Mouse (Mus musculus): ENCODE data around the gene Acacb. TPM values are rescaled to one million over a fixed set of nuclear protein-coding genes. Genes with fewer than 3 reads are reported as not detected.

Acacb gene
- total and polyA plus RNA-seq, 3 experiments = 3.9 to 16.3 (median 13.4) TPM

DNA sequence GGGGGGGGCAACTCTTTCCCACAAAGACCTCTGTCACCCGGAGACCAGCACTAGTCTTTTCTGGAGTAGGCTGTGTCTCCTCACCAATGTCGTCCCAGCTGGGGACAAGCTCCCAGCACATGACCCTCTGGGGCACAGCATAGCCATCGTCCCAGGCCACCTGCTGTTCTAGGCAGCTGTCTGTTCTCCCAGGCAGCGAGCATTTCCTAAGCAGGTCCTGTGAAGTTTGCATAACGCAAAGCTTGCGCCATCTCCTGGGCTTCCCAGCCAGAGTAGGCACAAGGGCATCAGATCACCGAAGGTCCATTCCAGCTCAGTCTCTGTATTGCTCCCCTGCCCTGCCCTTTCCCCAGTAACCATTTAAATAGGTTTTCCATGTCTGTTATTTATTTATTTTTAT is 10.9 kb downstream of the Acacb start:
- TF ChIP-seq KAT2A (IDR thresholded peaks at IDR 0.05; ENCODE audit: insufficient replicate concordance, low read length) (no peak), SMC3 (IDR thresholded peaks at IDR 0.05; ENCODE audit: low read depth, low read length) (no peak)
- H3K9ac ChIP-seq (ENCODE audit: insufficient read depth, low read depth) = no peak overlapping the region
- H3K9me3 ChIP-seq (replicated peaks; ENCODE audit: low read length) = no peaks in the 10 kb centered on the region
- H3K79me2 ChIP-seq (replicated peaks; ENCODE audit: control insufficient read depth, extremely low read depth, insufficient read depth, poor library complexity, severe bottlenecking) = no peaks in the 10 kb centered on the region
- in situ Hi-C loops (cut with MboI; ENCODE audit: low pct_ligation_motif_present, low pct_unique_long_range_greater_than_20kb, low sequenced_read_pairs) = no loop called here
- no peaks in the 10 kb centered on the region for H3K27me3 ChIP-seq (replicated peaks)
- DNase-seq (ENCODE audit: extremely low read depth) = no peak
- no peak overlapping the region for H3K27ac ChIP-seq (ENCODE audit: insufficient read depth, low read depth)
- peaks cover 0 to 2% of the 10 kb centered on the region in 2 experiments; a peak in 1 of 4 replicates for H3K4me1 ChIP-seq (ENCODE audit: control insufficient read depth in 1 of 2, insufficient read depth in 2 of 2)
- no peak overlapping the region for H3K4me2 ChIP-seq (ENCODE audit: insufficient read depth, low read depth, poor library complexity, severe bottlenecking)
- H3K4me3 ChIP-seq (replicated peaks in 1 of 3; ENCODE audit: low read depth in 2 of 3, low read length in 2 of 3, poor library complexity in 1 of 3) = no peak overlapping the region
- no peaks in the 10 kb centered on the region for H3K36me3 ChIP-seq (replicated peaks in 1 of 2; ENCODE audit: control insufficient read depth in 1 of 2, insufficient read depth in 1 of 2, low read length in 1 of 2)
- dilution Hi-C loops (cut with MboI; ENCODE audit: extremely low pct_ligation_motif_present, extremely low pct_unique_long_range_greater_than_20kb, low sequenced_read_pairs) = no loop called here

DNA sequence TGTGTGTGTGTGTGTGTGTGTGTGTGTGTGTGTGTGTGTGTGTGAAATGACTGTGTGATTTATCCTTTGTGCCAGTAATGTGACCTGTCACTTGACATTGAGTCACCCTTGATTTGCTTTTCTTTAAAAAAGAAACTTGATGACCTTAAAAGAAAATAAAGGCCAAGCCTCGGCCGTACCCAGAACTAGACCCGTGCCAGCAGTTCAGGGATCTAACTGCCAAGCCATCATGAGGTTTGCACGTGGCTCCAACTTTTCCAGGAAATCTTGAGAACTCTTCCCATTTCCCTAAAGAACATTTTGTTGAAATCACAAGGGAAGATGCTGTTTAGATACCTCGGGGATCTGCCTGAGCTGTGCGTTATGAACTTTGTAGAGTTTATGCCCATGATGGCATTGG is 15.1 kb downstream of the Acacb start:
- H3K4me3 ChIP-seq (replicated peaks in 1 of 3; ENCODE audit: low read depth in 2 of 3, low read length in 2 of 3, poor library complexity in 1 of 3) = no peak overlapping the region
- H3K27ac ChIP-seq (ENCODE audit: insufficient read depth, low read depth) = no peak overlapping the region
- H3K9ac ChIP-seq (ENCODE audit: insufficient read depth, low read depth) = no peak overlapping the region
- no peak for TF ChIP-seq TBP (conservative IDR thresholded peaks at IDR 0.05; ENCODE audit: low read depth, low read length)
- H3K9me3 ChIP-seq (replicated peaks; ENCODE audit: low read length) = no peaks in the 10 kb centered on the region
- no peaks in the 10 kb centered on the region for H3K79me2 ChIP-seq (replicated peaks; ENCODE audit: control insufficient read depth, extremely low read depth, insufficient read depth, poor library complexity, severe bottlenecking)
- DNase-seq (ENCODE audit: extremely low read depth) = no peak
- dilution Hi-C loops (cut with MboI; ENCODE audit: extremely low pct_ligation_motif_present, extremely low pct_unique_long_range_greater_than_20kb, low sequenced_read_pairs) = no loop called here
- in situ Hi-C loops (cut with MboI; ENCODE audit: low pct_ligation_motif_present, low pct_unique_long_range_greater_than_20kb, low sequenced_read_pairs) = no loop called here
- no peaks in the 10 kb centered on the region for H3K27me3 ChIP-seq (replicated peaks)
- H3K4me1 ChIP-seq (ENCODE audit: control insufficient read depth in 1 of 2, insufficient read depth in 2 of 2) = peaks cover 2% of the 10 kb centered on the region in 2 experiments; a peak in 1 of 4 replicates
- H3K36me3 ChIP-seq (replicated peaks in 1 of 2; ENCODE audit: control insufficient read depth in 1 of 2, insufficient read depth in 1 of 2, low read length in 1 of 2) = no peaks in the 10 kb centered on the region
- no peak overlapping the region for H3K4me2 ChIP-seq (ENCODE audit: insufficient read depth, low read depth, poor library complexity, severe bottlenecking)

DNA sequence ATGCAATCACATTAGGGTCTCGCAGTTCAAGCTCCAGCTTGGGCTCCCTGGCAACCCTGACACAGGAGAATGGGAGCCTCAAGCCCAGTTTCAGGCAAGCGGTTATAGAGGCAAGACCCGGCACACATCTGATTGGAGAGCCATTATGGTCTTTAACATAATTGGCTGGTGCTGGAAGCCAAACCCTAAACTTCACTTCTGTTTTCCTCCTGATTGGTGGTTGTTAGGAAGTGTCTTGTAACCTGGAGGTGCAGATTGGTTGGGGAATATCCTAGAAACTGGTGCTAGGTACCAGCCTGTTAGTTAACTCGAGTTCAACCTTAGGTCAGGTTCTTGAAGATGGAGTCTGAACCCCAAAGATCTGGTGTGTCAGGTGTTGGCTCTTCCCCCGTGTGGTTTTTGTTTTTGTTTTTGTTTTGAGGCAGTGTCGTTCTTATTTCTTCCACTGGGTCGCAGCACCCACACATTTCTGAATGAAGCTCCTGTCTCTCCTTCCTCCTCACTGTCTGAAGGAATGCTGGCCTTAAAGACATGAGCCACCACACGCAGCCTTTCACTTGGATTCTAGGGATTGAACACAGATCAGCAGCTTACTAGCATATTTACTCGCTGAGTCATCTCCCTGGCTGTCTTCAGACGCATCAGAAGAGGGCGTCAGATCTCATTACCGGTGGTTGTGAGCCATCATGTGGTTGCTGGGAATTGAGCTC is 15.9 kb downstream of the Acacb start:
- no peak overlapping the region; the same call in 1 of the 2 replicates for H3K4me2 ChIP-seq (ENCODE audit: insufficient read depth, low read depth, poor library complexity, severe bottlenecking)
- H3K36me3 ChIP-seq (replicated peaks in 1 of 2; ENCODE audit: control insufficient read depth in 1 of 2, insufficient read depth in 1 of 2, low read length in 1 of 2) = no peaks in the 10 kb centered on the region
- H3K79me2 ChIP-seq (replicated peaks; ENCODE audit: control insufficient read depth, extremely low read depth, insufficient read depth, poor library complexity, severe bottlenecking) = no peaks in the 10 kb centered on the region
- H3K27ac ChIP-seq (ENCODE audit: insufficient read depth, low read depth) = no peak overlapping the region
- peaks cover under 1 to 2% of the 10 kb centered on the region in 2 experiments; a peak in 1 of 4 replicates for H3K4me1 ChIP-seq (ENCODE audit: control insufficient read depth in 1 of 2, insufficient read depth in 2 of 2)
- no peaks in the 10 kb centered on the region for H3K27me3 ChIP-seq (replicated peaks)
- TF ChIP-seq ZNF384 (IDR thresholded peaks at IDR 0.05; ENCODE audit: low read depth, low read length) (no peak), ZMIZ1 (IDR thresholded peaks at IDR 0.05; ENCODE audit: low read depth, low read length) (no peak), TCF12 (IDR thresholded peaks at IDR 0.05; ENCODE audit: low read depth, low read length) (no peak), TBP (conservative IDR thresholded peaks at IDR 0.05; ENCODE audit: low read depth, low read length) (no peak), CTCF (conservative IDR thresholded peaks at IDR 0.05 in 1 of 2, IDR thresholded peaks at IDR 0.05 in 1 of 2; ENCODE audit: low read depth in 2 of 2, low read length in 2 of 2) (peak in 1 of 2 experiments; percentile 17; a peak in 1 of 4 replicates), CHD1 (IDR thresholded peaks at IDR 0.05; ENCODE audit: low read depth, low read length) (no peak), MXI1 (IDR thresholded peaks at IDR 0.05; ENCODE audit: low read depth, low read length) (no peak), USF1 (IDR thresholded peaks at IDR 0.05; ENCODE audit: low read depth, low read length) (no peak)
- in situ Hi-C loops (cut with MboI; ENCODE audit: low pct_ligation_motif_present, low pct_unique_long_range_greater_than_20kb, low sequenced_read_pairs) = no loop called here
- DNase-seq (ENCODE audit: extremely low read depth) = no peak
- dilution Hi-C loops (cut with MboI; ENCODE audit: extremely low pct_ligation_motif_present, extremely low pct_unique_long_range_greater_than_20kb, low sequenced_read_pairs) = no loop called here
- no peak overlapping the region for H3K4me3 ChIP-seq (replicated peaks in 1 of 3; ENCODE audit: low read depth in 2 of 3, low read length in 2 of 3, poor library complexity in 1 of 3)
- no peaks in the 10 kb centered on the region for H3K9me3 ChIP-seq (replicated peaks; ENCODE audit: low read length)
- H3K9ac ChIP-seq (ENCODE audit: insufficient read depth, low read depth) = no peak overlapping the region
